11 mouse cellular contexts compared by ENCODE assay signal in genomic region chr14:88479909-88480308, GRCm38 (mm10). TPM values are rescaled to one million over a fixed set of nuclear protein-coding genes. Genes with fewer than 3 reads are reported as not detected.
DNase-seq lines count a peak whose midpoint lies in the region; ATAC-seq and TF ChIP-seq lines count a peak whose summit lies in the region.
"Had no signal": no experiment of that assay in that cellular context is flagged by ENCODE, and none has a peak within 500 bp of the region (broad histone marks: within the 10 kb centered on the region; RNA-seq: fewer than 3 reads in every experiment).

No protein-coding gene starts in this region.

- H3K27ac ChIP-seq in heart, embryonic 10.5 days = no peak overlapping the region
- no peak overlapping the region for H3K27ac ChIP-seq in limb, embryonic 14.5 days (replicated peaks; ENCODE audit: low read depth, low read length)
- no peak overlapping the region for H3K27ac ChIP-seq in limb, embryonic 10.5 days
- H3K27ac ChIP-seq: embryonic facial prominence, embryonic 15.5 days; liver, embryonic 13.5 days had no signal

- TF ChIP-seq CTCF in brain, embryonic 14.5 days (IDR thresholded peaks at IDR 0.05; ENCODE audit: borderline replicate concordance, extremely low read depth, insufficient read depth, insufficient read length) = peak; percentile 51; the same call in 1 of the 2 replicates

- H3K27me3 ChIP-seq in heart, embryonic 10.5 days (ENCODE audit: insufficient read depth, poor library complexity, severe bottlenecking) = no peaks in the 10 kb centered on the region
- no peaks in the 10 kb centered on the region for H3K27me3 ChIP-seq in limb, embryonic 14.5 days (ENCODE audit: control insufficient read depth, insufficient read depth, low read length)
- no peaks in the 10 kb centered on the region for H3K27me3 ChIP-seq in limb, embryonic 10.5 days (ENCODE audit: low read depth, poor library complexity, severe bottlenecking)
- H3K27me3 ChIP-seq: embryonic facial prominence, embryonic 15.5 days; liver, embryonic 13.5 days had no signal

- no peaks in the 10 kb centered on the region for H3K9me3 ChIP-seq in heart, embryonic 10.5 days
- H3K9me3 ChIP-seq in limb, embryonic 14.5 days (ENCODE audit: control insufficient read depth, low read length) = no peaks in the 10 kb centered on the region
- H3K9me3 ChIP-seq in limb, embryonic 10.5 days (replicated peaks) = no peaks in the 10 kb centered on the region
- H3K9me3 ChIP-seq: embryonic facial prominence, embryonic 15.5 days; liver, embryonic 13.5 days had no signal

- no peak overlapping the region for H3K4me3 ChIP-seq in heart, embryonic 10.5 days
- no peak overlapping the region for H3K4me3 ChIP-seq in limb, embryonic 14.5 days (replicated peaks; ENCODE audit: low read length)
- no peak overlapping the region for H3K4me3 ChIP-seq in limb, embryonic 10.5 days
- H3K4me3 ChIP-seq: embryonic facial prominence, embryonic 15.5 days; liver, embryonic 13.5 days had no signal

- H3K36me3 ChIP-seq in heart, embryonic 10.5 days = no peaks in the 10 kb centered on the region
- no peaks in the 10 kb centered on the region for H3K36me3 ChIP-seq in limb, embryonic 14.5 days (ENCODE audit: control insufficient read depth, insufficient read depth, low read length)
- no peaks in the 10 kb centered on the region for H3K36me3 ChIP-seq in limb, embryonic 10.5 days
- H3K36me3 ChIP-seq: embryonic facial prominence, embryonic 15.5 days; liver, embryonic 13.5 days had no signal

- no peak for ATAC-seq in limb, embryonic 14.5 days (ENCODE audit: low FRiP score, low read depth)

- no peak overlapping the region for H3K4me2 ChIP-seq in limb, embryonic 14.5 days (replicated peaks; ENCODE audit: low read depth, low read length, severe bottlenecking)
- H3K4me2 ChIP-seq: embryonic facial prominence, embryonic 15.5 days; liver, embryonic 13.5 days had no signal

- no peaks in the 10 kb centered on the region for H3K4me1 ChIP-seq in heart, embryonic 10.5 days
- no peaks in the 10 kb centered on the region for H3K4me1 ChIP-seq in limb, embryonic 14.5 days (ENCODE audit: control insufficient read depth, insufficient read depth, low read length)
- H3K4me1 ChIP-seq in limb, embryonic 10.5 days = no peaks in the 10 kb centered on the region
- H3K4me1 ChIP-seq: embryonic facial prominence, embryonic 15.5 days; liver, embryonic 13.5 days had no signal

- no peak overlapping the region for H3K9ac ChIP-seq in limb, embryonic 14.5 days (ENCODE audit: low read depth, low read length, severe bottlenecking)
- H3K9ac ChIP-seq: embryonic facial prominence, embryonic 15.5 days; liver, embryonic 13.5 days had no signal

- intact Hi-C loops in heart, postnatal 10 days (cut with DNase I) = no loop called here

- DNase-seq in heart, postnatal 10 days = peak; percentile 8 to 15
- no peak for DNase-seq in heart, embryonic 10.5 days (ENCODE audit: low spot score)
- DNase-seq in limb, embryonic 14.5 days (ENCODE audit: low spot score) = peak; percentile 30
- no peak for DNase-seq in limb, embryonic 10.5 days (ENCODE audit: low spot score)
- DNase-seq in A20 (ENCODE audit: low read depth, low spot score) = peak; percentile 29
- peak; percentile 74 for DNase-seq in brain, embryonic 14.5 days (ENCODE audit: low read depth)
- no peak for DNase-seq in ovary, postnatal 10 days (ENCODE audit: low spot score)
- DNase-seq in thymus, postnatal 4 days = no peak
- DNase-seq: liver, embryonic 13.5 days had no signal

- WGBS in heart, embryonic 10.5 days = 57% methylated on average over 3 of the region's 3 CpGs
- WGBS in limb, embryonic 14.5 days = 53% methylated on average over 3 of the region's 3 CpGs
- WGBS in limb, embryonic 10.5 days = 55% methylated on average over 3 of the region's 3 CpGs

- TF ChIP-seq POLR2A in limb, embryonic 14.5 days (IDR thresholded peaks at IDR 0.05; ENCODE audit: borderline replicate concordance, extremely low read depth, insufficient read depth, insufficient read length) = no peak
- no peak for TF ChIP-seq POLR2A in brain, embryonic 14.5 days (IDR thresholded peaks at IDR 0.05; ENCODE audit: borderline replicate concordance, extremely low read depth, insufficient read depth, insufficient read length, poor library complexity, severe bottlenecking)

RNA-seq across cellular contexts. Expression of gene Pcdh20, which starts 8.7 kb away (rescaled TPM):
- 1 to 10 TPM in 1 of 2 experiments, under 1 TPM in 1; 0.74 to 1.5 TPM for total RNA-seq in heart, postnatal 10 days (2021)
- 0.19 TPM in 1 of 2 replicates, not detected in the other for polyA plus RNA-seq in heart, embryonic 10.5 days (2016; fragmentation: Nextera tagmentation; extraction: Ambion mirVana)
- 0.99 and 1.1 TPM in 2 replicates for polyA plus RNA-seq in limb, embryonic 14.5 days (2012; rRNA removed)
- polyA plus RNA-seq in limb, embryonic 14.5 days (2014; fragmentation: Nextera tagmentation; extraction: Ambion mirVana) = 2.2 and 2.5 TPM in 2 replicates
- polyA plus RNA-seq in limb, embryonic 10.5 days (2016; fragmentation: Nextera tagmentation; extraction: Ambion mirVana) = 0.28 and 0.84 TPM in 2 replicates
- polyA plus RNA-seq in brain, embryonic 14.5 days (2012; rRNA removed) = 1.4 and 2.3 TPM in 2 replicates
- total RNA-seq: granulocyte monocyte progenitor cell, adult 5-6 weeks had no signal

Comparison
In these comparisons a context has a peak if more than half of its experiments do, and no peak if none do; other contexts are left out.
1. DNase-seq: peak in heart, postnatal 10 days (2 of 2), limb, embryonic 14.5 days (single experiment), A20 (single experiment) and brain, embryonic 14.5 days (single experiment); none in heart, embryonic 10.5 days (single experiment), limb, embryonic 10.5 days (single experiment), ovary, postnatal 10 days (single experiment) and thymus, postnatal 4 days (single experiment).